Mouse (Mus musculus): ENCODE measurements around the gene Arhgap6.

Arhgap6 gene

GRCm38 (mm10) chrX:168980370-168980769 is 185.5 kb downstream of the Arhgap6 start:
- no peak for DNase-seq (ENCODE audit: low spot score)

- DNase-seq (ENCODE audit: low spot score) = peak; percentile 14
These were observed 212.2 kb downstream of the Arhgap6 start for GRCm38 (mm10) chrX:169007066-169007465.

DNA sequence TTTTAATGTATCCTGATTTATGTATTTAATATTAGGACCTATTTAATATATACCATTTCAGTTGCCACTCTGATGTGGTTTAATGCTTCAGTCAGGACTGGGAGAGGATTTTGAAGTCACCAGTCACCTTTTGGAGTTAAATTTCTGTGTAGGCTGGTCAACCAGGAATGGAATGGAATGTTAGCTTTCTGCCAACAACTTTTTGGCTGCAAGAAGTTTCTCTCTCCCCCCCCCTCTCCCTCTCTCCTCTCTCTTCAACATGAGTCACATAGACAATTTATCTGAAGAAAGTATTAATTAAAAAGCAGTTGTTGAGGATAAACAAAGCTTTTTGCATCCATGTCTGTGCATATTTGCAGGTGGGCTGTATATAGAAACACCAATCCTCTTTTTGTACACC is 217.8 kb downstream of the Arhgap6 start:
- peak; percentile 30 for DNase-seq (ENCODE audit: low spot score)

GRCm38 (mm10) chrX:169034390-169034789 is 239.5 kb downstream of the Arhgap6 start:
- no peak for DNase-seq (ENCODE audit: low spot score)

GRCm38 (mm10) chrX:169036403-169037296 is 241.8 kb downstream of the Arhgap6 start:
- no peak for DNase-seq (ENCODE audit: low spot score)

GRCm38 (mm10) chrX:169037401-169037800 is 242.5 kb downstream of the Arhgap6 start:
- DNase-seq (ENCODE audit: low spot score) = no peak

DNA sequence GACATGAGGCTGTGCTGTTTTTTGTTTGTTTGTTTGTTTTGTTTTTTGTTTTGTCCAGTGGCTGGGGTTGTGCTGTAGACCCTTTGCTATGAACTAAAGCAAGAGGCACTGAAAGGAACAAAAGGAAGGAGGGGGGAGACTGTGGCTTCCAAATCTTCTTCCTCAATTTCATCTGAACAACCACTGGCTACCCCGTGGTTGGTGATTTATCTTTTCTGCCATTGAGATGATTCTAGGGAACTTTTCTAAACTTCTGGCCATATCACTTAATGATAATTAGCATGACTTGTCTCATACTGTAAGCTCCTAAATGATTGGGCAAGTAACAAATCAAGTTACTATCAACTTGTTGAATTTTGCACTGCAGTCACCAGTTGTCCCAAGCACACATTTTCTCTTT is 249.0 kb downstream of the Arhgap6 start:
- DNase-seq (ENCODE audit: low spot score) = no peak

- DNase-seq (ENCODE audit: low spot score) = no peak
These were observed 252.7 kb downstream of the Arhgap6 start for GRCm38 (mm10) chrX:169047595-169047994.

DNA sequence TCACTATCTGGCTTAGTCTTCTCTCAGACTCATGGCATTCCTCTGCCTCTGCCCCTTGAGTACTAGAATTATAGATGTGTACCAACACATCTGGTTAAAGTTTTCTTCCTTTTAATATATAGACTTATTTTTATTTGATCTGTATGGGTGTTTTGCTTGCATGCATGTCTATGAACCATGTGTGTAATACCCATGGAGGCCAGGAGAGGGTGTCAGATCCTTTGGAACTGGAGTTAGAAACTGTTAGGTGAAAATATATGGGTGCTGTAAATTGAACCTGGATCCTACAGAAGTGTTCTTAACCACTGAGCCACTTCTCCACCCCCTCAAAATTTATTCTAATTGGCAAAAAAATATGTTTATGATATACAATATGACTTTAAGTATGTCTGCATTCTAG is 254.7 kb downstream of the Arhgap6 start:
- DNase-seq (ENCODE audit: low spot score) = no peak

DNA sequence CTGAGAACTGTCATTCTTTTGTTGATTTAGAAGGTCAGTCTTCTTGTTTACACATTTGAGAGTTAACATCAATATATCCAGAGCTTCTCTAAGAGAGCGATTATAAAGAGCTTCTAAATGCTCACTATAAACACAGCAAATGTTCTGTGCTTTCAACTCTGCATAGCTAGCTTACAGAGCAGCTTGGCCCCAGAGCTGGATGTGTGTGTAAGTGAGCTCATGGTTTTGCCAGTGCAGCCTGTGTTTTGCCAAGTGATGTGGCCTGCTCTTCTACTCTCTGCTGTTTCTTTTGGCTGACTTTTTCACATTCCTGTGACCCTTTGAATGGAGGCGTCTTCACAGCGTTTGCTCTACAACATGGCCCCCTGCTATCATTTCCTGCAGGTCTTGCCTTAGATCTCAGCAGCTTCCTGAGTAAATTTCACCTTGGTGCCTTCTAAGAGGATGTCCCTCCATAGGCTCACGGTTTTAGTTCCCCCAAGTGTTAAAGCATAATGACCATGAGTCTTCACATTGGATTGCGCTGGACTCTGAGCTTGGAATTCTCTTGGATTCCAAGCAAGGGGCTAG is 259.1 kb downstream of the Arhgap6 start:
- DNase-seq (ENCODE audit: low spot score) = peak; percentile 3

DNA sequence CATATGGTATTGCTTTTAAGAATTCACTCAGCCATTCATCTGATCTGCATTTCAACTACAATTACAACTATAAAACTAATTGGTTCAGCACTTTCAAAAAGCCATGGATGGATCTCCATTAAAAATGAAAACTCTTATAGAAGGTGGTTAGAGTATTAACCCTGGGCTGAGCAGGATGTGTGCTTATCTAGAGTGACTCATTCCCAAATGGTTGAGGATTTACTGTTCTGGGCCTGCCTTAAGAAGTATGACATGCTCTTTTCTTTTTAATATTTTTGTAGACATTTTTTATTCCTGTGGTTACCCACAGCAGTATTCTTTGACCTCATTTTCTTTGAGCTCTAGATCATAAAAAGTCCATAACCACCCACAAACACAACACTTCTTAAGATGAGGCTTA is 267.7 kb downstream of the Arhgap6 start:
- DNase-seq (ENCODE audit: low spot score) = no peak

DNA sequence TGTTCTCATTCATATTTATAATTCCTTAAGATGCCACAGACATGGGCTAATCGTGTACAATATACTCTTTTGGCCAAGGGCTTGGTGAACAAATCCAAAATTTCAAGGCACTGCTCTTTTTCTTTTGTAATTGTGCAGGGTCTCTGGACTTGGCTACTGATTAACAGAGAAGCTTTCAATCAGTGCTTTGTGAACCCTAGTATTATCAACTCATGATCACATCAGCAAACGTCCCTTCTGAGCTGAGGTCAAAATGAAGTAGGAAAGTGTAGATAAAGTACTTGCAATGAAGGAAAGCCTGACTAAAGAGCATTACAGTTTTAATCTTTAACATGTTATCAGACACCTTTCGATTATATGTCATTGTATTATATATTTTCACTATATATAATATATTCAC is 270.4 kb downstream of the Arhgap6 start:
- DNase-seq (ENCODE audit: low spot score) = no peak

- no peak for DNase-seq (ENCODE audit: low spot score)
These were observed 271.0 kb downstream of the Arhgap6 start for GRCm38 (mm10) chrX:169065922-169066321.

GRCm38 (mm10) chrX:169075020-169075419 is 280.1 kb downstream of the Arhgap6 start:
- no peak for DNase-seq (ENCODE audit: low spot score)

DNA sequence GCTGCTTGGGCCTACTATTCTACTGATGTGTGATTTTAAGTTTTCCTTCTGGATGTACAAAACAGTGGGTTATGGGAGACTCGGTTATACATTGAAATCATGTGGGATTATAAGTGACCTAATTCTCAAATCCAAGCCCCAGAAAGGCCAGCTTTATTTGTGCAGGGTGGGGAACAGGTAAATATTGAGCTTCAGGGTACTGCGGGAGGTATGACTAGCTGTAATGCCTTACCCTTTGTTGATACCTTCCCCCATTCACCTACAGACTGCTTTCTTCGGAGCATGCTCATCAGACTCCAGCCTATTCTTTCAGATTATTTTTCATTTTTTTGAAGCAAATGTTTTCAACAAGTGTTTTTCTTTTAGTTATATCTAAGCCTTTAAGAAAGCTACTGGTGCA is 286.7 kb downstream of the Arhgap6 start:
- no peak for DNase-seq (ENCODE audit: low spot score)

DNA sequence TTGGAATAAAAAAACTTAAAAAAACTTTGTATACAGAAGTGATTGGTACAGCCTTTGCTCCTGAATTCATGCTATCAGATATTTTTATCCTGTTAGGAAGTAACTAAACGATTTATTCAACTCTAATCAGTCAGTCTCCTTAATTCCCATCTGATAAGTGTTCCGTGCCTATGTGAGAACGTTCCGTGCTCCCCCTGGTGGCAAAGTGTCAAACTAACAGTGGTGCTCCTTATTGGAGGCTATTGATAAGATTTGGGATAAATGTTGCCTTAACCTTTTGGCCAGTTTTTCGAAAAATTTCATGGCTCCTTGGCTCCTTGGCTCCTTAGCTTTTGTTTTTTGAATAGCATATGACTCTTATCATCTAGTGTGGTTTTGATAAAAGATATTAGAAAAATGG is 291.0 kb downstream of the Arhgap6 start:
- DNase-seq (ENCODE audit: low spot score) = peak; percentile 63

DNA sequence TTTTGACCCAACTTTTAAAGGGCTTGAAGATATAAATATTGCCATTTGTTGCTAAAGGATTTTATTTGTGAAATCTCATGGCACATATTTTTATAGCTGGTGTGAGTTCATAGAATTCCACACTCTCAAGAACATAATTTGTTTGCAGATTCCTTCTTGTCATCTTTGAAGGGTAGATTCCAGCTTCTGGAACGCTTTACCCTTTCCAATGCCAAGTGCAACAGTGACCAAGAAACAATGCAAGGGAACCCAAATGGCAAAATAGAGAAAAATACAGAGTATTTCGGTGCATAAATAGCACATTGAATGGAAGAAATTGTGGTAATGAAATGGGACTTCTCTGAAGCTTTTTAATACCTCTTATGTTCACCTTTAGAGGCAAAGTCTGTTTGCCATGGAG is 294.3 kb downstream of the Arhgap6 start:
- DNase-seq (ENCODE audit: low spot score) = peak; percentile 65

- no peak for DNase-seq (ENCODE audit: low spot score)
These were observed 299.7 kb downstream of the Arhgap6 start for GRCm38 (mm10) chrX:169094601-169095000.

DNA sequence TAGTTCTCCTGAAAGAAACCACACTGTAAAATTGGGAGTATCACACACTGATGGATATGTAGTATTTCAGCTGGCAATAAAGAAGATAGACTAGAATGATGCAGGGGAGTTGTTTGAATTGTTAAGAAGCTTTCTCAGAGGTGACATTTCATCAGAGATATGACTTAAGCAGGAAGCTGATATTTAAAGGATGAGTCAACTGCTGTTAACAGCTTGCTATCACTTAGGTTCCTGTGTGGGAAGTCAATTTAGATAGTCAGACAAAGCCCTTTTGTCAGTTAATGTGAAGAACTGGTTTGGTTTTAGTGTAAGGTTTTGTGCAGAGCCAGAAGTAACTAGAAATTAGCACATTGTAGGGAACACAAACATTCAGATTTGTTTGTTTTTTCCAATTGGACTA is 300.7 kb downstream of the Arhgap6 start:
- DNase-seq (ENCODE audit: low spot score) = no peak

- no peak for DNase-seq (ENCODE audit: low spot score)
These were observed 307.8 kb downstream of the Arhgap6 start for GRCm38 (mm10) chrX:169102665-169103064.

- no peak for DNase-seq (ENCODE audit: low spot score)
These were observed 311.2 kb downstream of the Arhgap6 start for GRCm38 (mm10) chrX:169106048-169106622.

GRCm38 (mm10) chrX:169107372-169107771 is 312.5 kb downstream of the Arhgap6 start:
- DNase-seq (ENCODE audit: low spot score) = no peak

DNA sequence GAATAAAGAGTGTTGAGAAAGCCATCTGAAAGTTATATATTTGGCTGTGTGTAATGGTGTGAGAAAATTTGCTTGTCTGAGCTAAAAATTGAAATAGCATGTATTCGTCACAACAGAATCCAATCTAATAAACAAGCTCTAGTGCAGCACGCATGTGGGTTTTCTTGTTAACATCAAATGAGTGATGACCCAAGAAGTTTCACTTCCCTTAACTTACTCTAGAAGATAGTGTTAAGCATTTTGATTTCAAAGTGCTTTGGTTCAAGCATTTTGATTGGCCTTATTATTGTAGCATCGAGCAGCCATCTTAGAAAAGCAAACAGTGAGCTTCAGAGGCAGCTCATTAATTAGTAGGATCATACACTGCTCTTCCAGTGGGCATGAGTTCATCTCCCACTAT is 315.1 kb downstream of the Arhgap6 start:
- DNase-seq (ENCODE audit: low spot score) = no peak
